Mouse (Mus musculus) spleen, adult 2 months (tissue): Measurements from ENCODE around the gene Gsto1.

Source experiments
- CTCF ChIP-seq: fragments of 200-500 bp; IDR thresholded peaks from 2 replicates; pipeline ENCODE4 v1.5.1; 2011; ENCODE audit warnings: mild to moderate bottlenecking, inconsistent platforms; ENCODE audit not compliant: insufficient read depth, insufficient read length, insufficient replicate concordance; ENCODE audit errors: extremely low read depth
- POLR2A ChIP-seq: fragments of 200-500 bp; IDR thresholded peaks from 2 replicates; pipeline ENCODE4 v1.6.1; 2011; ENCODE audit warnings: low read depth, low read length, inconsistent platforms

- TF ChIP-seq POLR2A = no peak
- TF ChIP-seq CTCF = no peak
Observed at GRCm38 (mm10) chr19:47864051-47864450, 9.3 kb downstream of the Gsto1 start.
